Mouse (Mus musculus) natural killer cell, adult 2 months (primary cell): ENCODE measurements at regions not wholly inside any gene's neighbourhood (a gene's known extent, or its start where the extent isn't known, plus 50 kb on each side); places are given as distances from the start of the nearest gene placed in this dataset.

Source experiments
- DNase-seq, 2 experiments: peaks; one replicate each; pipeline ENCODE4 v3.0.0; 2022; ENCODE audit warnings: low spot score in 2 of 2

- no peak for DNase-seq
These were observed 65.0 kb downstream of the Atxn7l3b start for GRCm38 (mm10) chr10:112863808-112864207.

GRCm38 (mm10) chr10:112863375-112863774, 65.4 kb downstream of the Atxn7l3b start:
- DNase-seq: no peak

- no peak for DNase-seq
These were observed 76.8 kb downstream of the Atxn7l3b start for GRCm38 (mm10) chr10:112851997-112852396.

GRCm38 (mm10) chr10:112846225-112846624, 82.6 kb downstream of the Atxn7l3b start:
- no peak for DNase-seq

- DNase-seq: no peak
These were observed 91.3 kb downstream of the Atxn7l3b start for GRCm38 (mm10) chr10:112837400-112838035.

GRCm38 (mm10) chr10:112835970-112836369, 92.8 kb downstream of the Atxn7l3b start:
- DNase-seq: no peak

GRCm38 (mm10) chr10:112835508-112835907, 93.3 kb downstream of the Atxn7l3b start:
- DNase-seq: no peak

GRCm38 (mm10) chr10:112810181-112810580, 118.6 kb downstream of the Atxn7l3b start:
- DNase-seq: no peak

GRCm38 (mm10) chr10:112803557-112803956, 125.2 kb downstream of the Atxn7l3b start:
- DNase-seq: no peak

- DNase-seq: peak in 1 of 2 experiments; percentile 1
These were observed 127.2 kb downstream of the Atxn7l3b start for GRCm38 (mm10) chr10:112801560-112801959.

- DNase-seq: no peak
These were observed 130.2 kb downstream of the Atxn7l3b start for GRCm38 (mm10) chr10:112798603-112799002.

GRCm38 (mm10) chr10:112798090-112798489, 130.7 kb downstream of the Atxn7l3b start:
- DNase-seq: no peak

- no peak for DNase-seq
These were observed 132.9 kb downstream of the Atxn7l3b start for GRCm38 (mm10) chr10:112795938-112796337.

- no peak for DNase-seq
These were observed 133.3 kb downstream of the Atxn7l3b start for GRCm38 (mm10) chr10:112795473-112795872.

GRCm38 (mm10) chr10:112788236-112788635, 140.6 kb downstream of the Atxn7l3b start:
- no peak for DNase-seq

GRCm38 (mm10) chr10:112774262-112774661, 154.5 kb downstream of the Atxn7l3b start:
- no peak for DNase-seq

GRCm38 (mm10) chr10:112746683-112747082, 182.1 kb downstream of the Atxn7l3b start:
- no peak for DNase-seq

GRCm38 (mm10) chr10:112743527-112743926, 185.3 kb downstream of the Atxn7l3b start:
- no peak for DNase-seq

GRCm38 (mm10) chr10:112742123-112742522, 186.7 kb downstream of the Atxn7l3b start:
- no peak for DNase-seq
